Mouse (Mus musculus) cerebellum, adult 18-20 months (tissue): Measurements from ENCODE around the gene Cfap157.
A peak's percentile ranks its signal among the peaks of the same experiment; 100 is the strongest.

Source experiments
- DNase-seq, 2 experiments: peaks; one replicate each; pipeline ENCODE4 v3.0.0; 2021

Cfap157 gene

DNA sequence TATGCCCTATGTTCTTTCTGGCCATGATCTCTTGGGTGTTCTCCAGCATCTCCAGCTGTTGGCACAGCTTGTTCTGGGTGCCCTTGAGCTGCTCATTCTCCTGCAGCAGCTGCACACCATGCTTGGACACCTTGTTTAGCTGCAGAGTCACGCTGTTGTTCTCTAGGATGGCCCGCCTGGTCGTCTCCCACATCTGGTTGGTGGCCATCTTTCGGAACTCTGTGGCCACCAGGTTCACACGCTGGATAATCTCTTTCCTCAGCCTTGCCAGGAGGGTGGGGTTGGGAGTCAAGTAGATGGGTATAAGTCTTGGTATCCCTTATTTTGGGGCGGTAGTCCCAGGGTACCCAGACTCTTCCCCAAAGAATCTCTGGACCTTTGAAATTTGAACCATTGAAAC, 4.5 kb downstream of the Cfap157 start:
- no peak for DNase-seq

DNA sequence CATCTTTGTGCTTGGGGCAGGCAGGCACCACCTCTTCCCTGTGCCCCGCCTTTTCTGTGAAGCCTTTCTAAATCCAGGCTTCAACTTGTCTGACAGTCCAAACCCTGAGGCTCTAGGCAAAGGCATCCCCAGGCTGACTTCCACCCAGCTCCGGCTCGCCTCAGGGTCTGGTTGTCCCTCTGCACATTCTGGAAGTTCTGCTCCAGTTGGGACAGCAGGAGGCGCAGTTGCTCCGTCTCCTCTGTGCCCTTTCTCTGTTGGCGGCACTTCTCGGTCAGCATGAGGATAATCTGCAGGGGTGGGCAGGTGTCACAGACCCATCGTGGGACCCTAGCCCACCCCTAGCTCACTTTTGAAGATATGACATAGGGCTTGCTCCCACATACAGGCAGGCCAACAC, 5.1 kb downstream of the Cfap157 start:
- peak; percentile 73 to 81 for DNase-seq

DNA sequence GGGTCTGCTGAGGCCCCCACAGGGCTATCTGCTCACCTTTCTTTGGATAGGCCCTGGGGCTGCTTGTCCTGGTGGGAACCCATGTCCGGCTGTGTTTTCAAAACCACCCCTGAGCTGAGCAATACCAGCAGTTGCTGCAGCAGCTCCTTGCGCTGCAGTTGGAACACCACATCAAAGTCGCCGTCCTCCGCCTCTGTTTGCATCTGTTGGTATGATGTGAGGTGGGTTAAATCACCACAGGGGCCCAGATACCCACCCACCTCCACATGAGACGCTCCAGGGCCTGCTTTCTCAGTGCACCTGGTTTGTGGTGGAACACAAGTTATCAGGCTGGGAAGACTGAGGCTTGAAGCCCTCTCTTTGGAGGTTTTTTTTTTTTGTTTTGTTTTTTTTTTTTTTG, 6.1 kb downstream of the Cfap157 start:
- DNase-seq: no peak

DNA sequence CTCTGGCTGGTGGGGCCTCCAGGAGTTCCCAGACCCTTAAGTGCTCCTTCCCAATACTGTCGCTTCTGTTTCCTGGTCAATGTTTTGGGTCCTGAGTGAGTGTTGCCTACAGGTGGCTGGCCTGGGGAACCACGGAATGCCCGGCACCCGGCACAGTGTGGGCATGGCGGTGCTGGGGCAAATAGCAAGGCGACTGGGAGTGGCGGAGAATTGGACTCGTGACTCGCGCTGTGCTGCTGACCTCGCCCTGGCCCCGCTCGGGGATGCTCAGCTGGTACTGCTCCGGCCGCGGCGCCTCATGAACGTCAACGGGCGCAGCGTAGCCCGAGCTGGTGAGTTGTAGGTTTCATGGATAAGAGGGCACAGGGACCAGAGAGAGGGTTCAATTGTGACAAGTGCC, 8.0 kb downstream of the Cfap157 start:
- DNase-seq: no peak

GRCm38 (mm10) chr2:32775359-32776074, 8.7 kb downstream of the Cfap157 start, which contains the start of the genes Ttc16 and Ptrh1:
TSS of gene Ttc16 (minus strand) at chr2:32775633.
TSS of gene Ptrh1 (plus strand) at chr2:32775786.
- DNase-seq: peak; percentile 96 to 99

DNA sequence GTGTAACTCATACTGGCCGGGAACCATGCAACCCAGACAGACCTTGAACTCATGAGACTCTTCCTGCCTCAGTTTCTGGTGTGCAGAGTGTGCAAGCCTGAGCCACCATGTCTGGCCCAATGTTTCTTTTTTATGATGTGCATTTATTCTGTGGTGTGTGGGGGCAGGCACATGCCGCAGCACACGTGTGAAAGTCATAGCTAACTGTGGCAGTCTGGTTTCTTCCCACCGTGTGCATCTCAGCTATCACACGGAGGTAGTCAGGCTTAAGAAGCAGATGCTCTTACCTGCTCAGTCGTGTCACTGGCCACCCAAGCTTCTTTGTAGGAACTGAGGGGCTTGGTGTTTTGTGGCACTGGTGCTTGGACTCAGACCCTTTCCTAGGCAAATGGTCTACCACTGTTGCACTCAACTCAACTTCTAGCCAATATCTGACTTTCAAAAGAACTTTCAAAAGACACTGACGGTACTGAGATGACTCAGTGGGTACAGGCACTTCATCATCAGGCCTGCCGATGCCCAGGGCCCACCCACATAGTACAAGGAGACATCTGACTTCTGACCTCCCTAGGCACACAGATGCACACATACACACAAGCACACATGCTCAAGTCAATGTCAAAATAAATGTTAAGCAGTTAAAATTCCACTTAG, 11.5 kb downstream of the Cfap157 start:
- DNase-seq: no peak

DNA sequence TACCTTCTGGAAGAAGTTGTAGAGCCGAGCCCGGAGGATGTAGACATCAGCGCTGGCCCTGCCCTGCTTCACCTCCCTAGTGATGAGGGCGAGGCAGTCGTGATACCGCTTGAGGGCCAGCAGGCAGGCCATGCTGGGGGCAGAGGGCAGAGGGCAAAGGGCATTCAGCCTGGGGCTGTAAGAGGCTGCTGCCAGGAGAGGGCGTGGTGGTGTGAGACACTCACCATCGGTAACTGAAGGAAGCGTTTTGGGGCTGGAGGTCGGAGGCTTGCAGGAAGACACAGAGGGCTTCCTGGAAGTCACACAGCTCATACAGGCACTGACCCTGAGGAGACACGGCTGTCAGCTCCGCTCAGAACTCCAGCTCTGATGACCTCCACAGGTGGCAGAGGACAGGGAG, 12.3 kb downstream of the Cfap157 start:
- DNase-seq: no peak

GRCm38 (mm10) chr2:32769327-32770085, 14.7 kb downstream of the Cfap157 start:
- DNase-seq: no peak

DNA sequence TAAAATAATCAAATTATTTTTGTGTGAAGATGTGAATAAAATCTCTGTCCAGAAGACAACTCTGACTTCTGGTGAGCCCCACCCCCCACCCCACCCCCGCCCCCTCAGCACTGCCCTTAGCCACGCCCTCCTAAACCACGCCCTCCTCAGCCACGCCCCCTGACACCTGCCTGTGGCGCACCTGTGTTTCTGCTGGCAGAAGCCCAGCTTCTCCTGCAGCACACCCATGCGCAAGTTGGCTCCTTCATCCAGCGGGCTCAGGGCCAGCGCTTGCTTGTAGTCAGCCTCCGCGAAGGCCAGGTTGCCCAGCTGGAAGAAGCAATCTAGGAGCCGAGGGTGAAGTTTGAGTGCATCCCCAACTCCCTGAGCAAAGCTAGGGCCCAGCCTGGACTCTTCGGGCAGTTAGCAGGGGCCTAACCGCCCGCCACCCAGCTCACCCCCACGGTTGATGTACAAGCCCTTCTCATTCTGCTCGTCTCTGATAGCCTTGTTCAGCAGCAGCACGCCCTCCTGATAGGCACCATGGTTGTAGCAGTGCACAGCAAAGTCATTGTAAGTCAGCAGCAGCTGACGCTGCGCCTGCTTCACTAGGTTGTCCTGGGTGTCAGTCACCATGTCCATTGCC, 15.5 kb downstream of the Cfap157 start:
- peak; percentile 57 to 64 for DNase-seq

- no peak for DNase-seq
Observed at GRCm38 (mm10) chr2:32767241-32767640, 17.0 kb downstream of the Cfap157 start.

GRCm38 (mm10) chr2:32763353-32763752, 20.9 kb downstream of the Cfap157 start:
- peak in 1 of 2 experiments; percentile 1 for DNase-seq

GRCm38 (mm10) chr2:32761859-32762258, 22.4 kb downstream of the Cfap157 start:
- no peak for DNase-seq

DNA sequence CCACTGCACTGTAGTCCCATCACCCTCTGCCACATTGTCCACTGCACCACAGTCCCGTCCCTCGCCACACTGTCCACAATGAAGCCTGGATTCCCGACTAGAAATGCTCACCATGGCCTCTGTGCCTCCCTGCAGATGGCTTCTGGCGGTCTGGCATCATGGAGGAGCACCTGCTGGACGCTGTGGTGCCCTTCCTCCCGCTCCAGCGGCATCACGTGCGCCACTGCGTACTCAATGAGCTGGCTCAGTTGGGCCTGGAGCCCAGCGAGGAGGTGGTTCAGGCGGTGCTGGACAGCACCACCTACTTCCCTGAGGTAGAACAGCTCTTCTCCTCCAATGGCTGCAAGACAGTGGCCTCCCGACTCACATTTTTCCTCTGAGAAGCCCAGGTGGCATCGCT, 22.9 kb downstream of the Cfap157 start:
- DNase-seq: no peak

- no peak for DNase-seq
Observed at GRCm38 (mm10) chr2:32759001-32759400, 25.2 kb downstream of the Cfap157 start.

- DNase-seq: no peak
Observed at GRCm38 (mm10) chr2:32758503-32758902, 25.7 kb downstream of the Cfap157 start.

- DNase-seq: peak; percentile 96 to 98
Observed at GRCm38 (mm10) chr2:32757056-32757845, 27.0 kb downstream of the Cfap157 start, which contains the start of gene Tor2a. TSS of gene Tor2a (plus strand) at chr2:32757234.

DNA sequence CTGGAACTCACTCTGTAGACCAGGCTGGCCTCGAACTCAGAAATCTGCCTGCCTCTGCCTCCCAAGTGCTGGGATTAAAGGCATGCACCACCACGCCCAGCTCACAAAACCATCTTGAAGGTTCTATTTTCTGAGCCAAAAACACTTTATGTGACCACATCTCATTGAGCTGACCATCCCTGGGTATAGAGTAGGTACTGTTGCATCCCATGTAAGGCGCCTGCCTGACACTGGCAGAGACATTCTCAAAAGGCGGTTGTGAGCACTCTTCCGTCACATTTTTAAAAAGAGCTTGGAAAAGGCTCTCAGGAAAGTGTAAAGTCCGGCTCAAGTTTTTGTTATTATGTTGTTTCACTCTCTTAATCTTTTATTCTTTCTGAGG, 27.6 kb downstream of the Cfap157 start:
- no peak for DNase-seq

- no peak for DNase-seq
Observed at GRCm38 (mm10) chr2:32752181-32752580, 32.0 kb downstream of the Cfap157 start.

GRCm38 (mm10) chr2:32751665-32752033, 32.6 kb downstream of the Cfap157 start:
- no peak for DNase-seq

GRCm38 (mm10) chr2:32750887-32751664, 33.2 kb downstream of the Cfap157 start:
- DNase-seq: no peak

GRCm38 (mm10) chr2:32750199-32750598, 34.0 kb downstream of the Cfap157 start:
- DNase-seq: no peak

DNA sequence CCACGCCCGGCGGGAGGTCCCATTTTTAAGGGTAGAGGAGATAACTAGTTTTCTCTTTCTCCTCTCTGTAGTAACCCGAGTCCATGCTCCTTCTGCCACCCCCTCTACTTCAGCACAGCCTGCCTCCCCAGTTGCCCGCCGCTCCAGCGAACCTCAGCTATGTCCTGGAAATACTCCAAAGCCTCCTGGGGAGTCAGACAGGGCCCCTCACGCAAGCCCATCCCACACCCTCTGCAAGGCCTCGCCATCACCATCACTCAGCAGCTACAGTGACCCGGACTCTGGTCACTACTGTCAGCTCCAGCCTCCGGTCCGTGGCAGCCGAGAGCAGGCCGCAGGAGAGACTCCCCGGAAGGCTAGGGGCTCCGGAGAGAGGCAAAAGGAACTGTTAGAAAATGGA, 35.1 kb downstream of the Cfap157 start:
- no peak for DNase-seq
